Mouse (Mus musculus) E14TG2a.4 (cell line): ENCODE measurements at regions not wholly inside any gene's neighbourhood (a gene's known extent, or its start where the extent isn't known, plus 50 kb on each side); places are given as distances from the start of the nearest gene placed in this dataset.

ENCODE experiments used
- CTCF ChIP-seq: conservative IDR thresholded peaks from 2 replicates; pipeline ENCODE4 v1.5.1; 2014; ENCODE audit warnings: low read length
- POU5F1 ChIP-seq: IDR thresholded peaks from 2 replicates; pipeline ENCODE4 v1.6.1; 2014; ENCODE audit warnings: low read length, borderline replicate concordance

- TF ChIP-seq CTCF (no peak; the same call in 1 of the 2 replicates), POU5F1 (no peak)
Measured at GRCm38 (mm10) chr5:62466802-62467201, 299.2 kb downstream of the Arap2 start.
